Mouse (Mus musculus) left cerebral cortex, postnatal 14 days (tissue): ENCODE results near the gene Clasp1. TPM values are rescaled to one million over a fixed set of nuclear protein-coding genes. Genes with fewer than 3 reads are reported as not detected.

Source experiments
- DNase-seq, 2 experiments: peaks; one replicate each; pipeline ENCODE4 v3.0.0; 2021 to 2022; ENCODE audit warnings: low spot score in 2 of 2, mixed read lengths in 1 of 2
- intact Hi-C: fragments of 180-260 bp; cut with DNase I; formaldehyde crosslinking; loops from one replicate; pipeline ENCODE4 v1.15.1; 2025
- total RNA-seq, 2 experiments: library from RNA; stranded (reverse); gene quantifications; 2 replicates each; pipeline ENCODE4 v1.2.3; 2021

Gene Clasp1
- total RNA-seq, 2 experiments from 2014 or later, result 119 to 135 TPM

GRCm38 (mm10) chr1:118481365-118481702 lies 92.5 kb downstream of the Clasp1 start:
- intact Hi-C loops, result loop anchor here (5.0 to 10.0 kb wide), 2 partner anchors 94 to 273 kb away; partner anchors contain the start of gene Clasp1
- peak in 1 of 2 experiments; percentile 25 for DNase-seq

- intact Hi-C loops, result loop anchor here (5.0 to 10.0 kb wide), 2 partner anchors 94 to 273 kb away; partner anchors contain the start of gene Clasp1
- peak; percentile 54 to 68 for DNase-seq
These were observed 92.8 kb downstream of the Clasp1 start for GRCm38 (mm10) chr1:118481703-118482102.

GRCm38 (mm10) chr1:118482285-118483019 lies 93.6 kb downstream of the Clasp1 start:
- DNase-seq, result no peak
- intact Hi-C loops, result loop anchor here (5.0 to 10.0 kb wide), 2 partner anchors 95 to 272 kb away; partner anchors contain the start of gene Clasp1

- intact Hi-C loops, result loop anchor here (5.0 to 10.0 kb wide), 2 partner anchors 96 to 271 kb away; partner anchors contain the start of gene Clasp1
- DNase-seq, result no peak
These were observed 94.7 kb downstream of the Clasp1 start for GRCm38 (mm10) chr1:118483504-118484096.

- intact Hi-C loops, result loop anchor here (10.0 kb wide), 1 partner anchor 269 kb away; no protein-coding TSS in a partner anchor
- DNase-seq, result peak; percentile 19 to 55
These were observed 96.7 kb downstream of the Clasp1 start for GRCm38 (mm10) chr1:118485572-118485971.

GRCm38 (mm10) chr1:118486021-118486420 lies 97.2 kb downstream of the Clasp1 start:
- no peak for DNase-seq
- intact Hi-C loops, result loop anchor here (10.0 kb wide), 1 partner anchor 269 kb away; no protein-coding TSS in a partner anchor

GRCm38 (mm10) chr1:118492811-118493210 lies 104.0 kb downstream of the Clasp1 start:
- intact Hi-C loops, result no loop called here

GRCm38 (mm10) chr1:118494551-118494950 lies 105.7 kb downstream of the Clasp1 start:
- no peak for DNase-seq
- intact Hi-C loops, result no loop called here

More at GRCm38 (mm10) chr1:118492811-118493210, 104.0 kb downstream of the Clasp1 start:
- no peak for DNase-seq

- peak; percentile 79 to 87 for DNase-seq
- intact Hi-C loops, result loop anchor here (5.0 kb wide), 1 partner anchor 166 kb away; no protein-coding TSS in a partner anchor
These were observed 109.5 kb downstream of the Clasp1 start for GRCm38 (mm10) chr1:118498311-118498710.

GRCm38 (mm10) chr1:118500606-118501005 lies 111.7 kb downstream of the Clasp1 start:
- DNase-seq, result no peak
- intact Hi-C loops, result no loop called here

- intact Hi-C loops, result no loop called here
- no peak for DNase-seq
These were observed 112.8 kb downstream of the Clasp1 start for GRCm38 (mm10) chr1:118501691-118502090.

GRCm38 (mm10) chr1:118505746-118506145 lies 116.9 kb downstream of the Clasp1 start:
- DNase-seq, result no peak
- intact Hi-C loops, result no loop called here

- intact Hi-C loops, result no loop called here
- no peak for DNase-seq
These were observed 122.1 kb downstream of the Clasp1 start for GRCm38 (mm10) chr1:118510996-118511395.

- no peak for DNase-seq
- intact Hi-C loops, result no loop called here
These were observed 123.1 kb downstream of the Clasp1 start for GRCm38 (mm10) chr1:118511738-118512530.

- no peak for DNase-seq
- intact Hi-C loops, result no loop called here
These were observed 127.4 kb downstream of the Clasp1 start for GRCm38 (mm10) chr1:118516256-118516655.

GRCm38 (mm10) chr1:118523161-118523560 lies 134.3 kb downstream of the Clasp1 start:
- intact Hi-C loops, result no loop called here

GRCm38 (mm10) chr1:118525336-118525735 lies 136.5 kb downstream of the Clasp1 start:
- no peak for DNase-seq
- intact Hi-C loops, result no loop called here

More at GRCm38 (mm10) chr1:118523161-118523560, 134.3 kb downstream of the Clasp1 start:
- DNase-seq, result no peak

GRCm38 (mm10) chr1:118529213-118529612 lies 140.4 kb downstream of the Clasp1 start:
- intact Hi-C loops, result no loop called here
- no peak for DNase-seq

- intact Hi-C loops, result no loop called here
- no peak for DNase-seq
These were observed 142.4 kb downstream of the Clasp1 start for GRCm38 (mm10) chr1:118531259-118531658.

GRCm38 (mm10) chr1:118536021-118536420 lies 147.2 kb downstream of the Clasp1 start:
- intact Hi-C loops, result no loop called here
- peak in 1 of 2 experiments; percentile 12 for DNase-seq
